Mouse (Mus musculus) cerebellum, adult 2 months (tissue): ENCODE results near the gene Dennd2d.

Experiments used
- CTCF ChIP-seq: fragments of 200-500 bp; IDR thresholded peaks from 2 replicates; pipeline ENCODE4 v1.5.1; 2011; ENCODE audit warnings: low read depth, mild to moderate bottlenecking, control low read depth, low read length, moderate library complexity, borderline replicate concordance; ENCODE audit not compliant: insufficient read depth
- POLR2A ChIP-seq: fragments of 200-500 bp; IDR thresholded peaks from 2 replicates; pipeline ENCODE4 v1.6.1; 2011; ENCODE audit warnings: low read length, control low read depth, borderline replicate concordance; ENCODE audit not compliant: insufficient read depth

GRCm38 (mm10) chr3:106526411-106526810 is 44.2 kb downstream of the Dennd2d start:
- TF ChIP-seq CTCF: no peak
- TF ChIP-seq POLR2A: no peak
